Mouse (Mus musculus): Measurements from ENCODE around the gene Tbxas1. TPM values are rescaled to one million over a fixed set of nuclear protein-coding genes. Genes with fewer than 3 reads are reported as not detected.

Tbxas1 gene
- polyA plus RNA-seq, 1 experiment from 2014 or later: 5.5 TPM

DNA sequence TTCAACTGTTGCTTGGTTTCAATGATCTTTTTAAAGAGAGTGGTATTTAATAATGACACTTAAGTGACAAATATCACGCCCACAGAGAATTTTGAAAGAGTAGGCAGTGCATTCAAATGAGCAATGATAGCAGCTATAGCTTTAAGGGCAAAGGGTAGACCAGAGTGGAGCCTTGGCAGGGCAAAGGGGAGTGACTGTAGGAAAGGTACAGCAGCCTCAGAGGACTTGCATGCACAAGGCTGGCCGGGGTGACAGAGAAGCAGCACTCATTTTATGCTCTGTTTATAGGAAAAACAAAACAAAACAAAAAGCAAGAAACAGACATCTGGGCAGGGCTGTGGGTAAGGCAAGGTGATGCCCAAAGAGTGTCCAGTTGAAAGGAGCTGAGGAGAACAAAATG, 6.3 kb downstream of the Tbxas1 start:
- Histone ChIP-seq H3K4me2 (replicated peaks; ENCODE audit: low read depth, low read length) (no peak overlapping the region), H3K4me1 (ENCODE audit: insufficient read depth, low read depth, low read length) (no peaks in the 10 kb centered on the region), H3K4me3 (ENCODE audit: low read depth, low read length) (no peak overlapping the region), H3K36me3 (ENCODE audit: insufficient read depth, low read length) (no peaks in the 10 kb centered on the region), H3K27ac (ENCODE audit: low read length) (no peak overlapping the region), H3K9me3 (ENCODE audit: low read length) (no peaks in the 10 kb centered on the region), H3K27me3 (replicated peaks; ENCODE audit: insufficient read depth, low read length) (no peaks in the 10 kb centered on the region), H3K9ac (replicated peaks; ENCODE audit: low read depth) (no peak overlapping the region)
- TF ChIP-seq CTCF (IDR thresholded peaks at IDR 0.05) (no peak), EP300 (IDR thresholded peaks at IDR 0.05) (no peak)
- DNase-seq (ENCODE audit: low spot score) (no peak), ATAC-seq (no peak)
- WGBS: 56% methylated on average over 2 of the region's 2 CpGs

DNA sequence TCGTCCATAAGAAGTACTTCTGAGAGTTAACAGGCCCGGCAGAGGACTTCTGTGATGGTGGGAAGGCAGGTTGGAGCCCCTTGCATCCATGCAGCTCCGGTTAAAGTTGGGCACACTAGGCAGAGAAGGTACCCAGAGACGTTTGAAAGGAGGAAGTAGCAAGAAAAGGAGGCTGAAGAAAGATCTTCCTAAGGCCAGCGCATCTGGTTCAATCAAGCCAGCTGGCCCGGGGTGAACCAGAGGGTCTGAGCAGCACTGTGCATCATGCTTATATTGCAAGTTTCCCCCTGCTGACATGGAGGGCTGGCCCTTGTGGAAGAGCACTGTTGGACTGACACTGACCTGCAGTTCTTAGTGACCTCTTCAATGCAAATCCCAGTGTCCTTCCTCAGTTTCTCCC, 6.8 kb downstream of the Tbxas1 start:
- no peak overlapping the region for H3K27ac ChIP-seq (ENCODE audit: low read length)
- ATAC-seq (no peak), DNase-seq (ENCODE audit: low spot score) (no peak)
- no peak overlapping the region for H3K4me2 ChIP-seq (replicated peaks; ENCODE audit: low read depth, low read length)
- H3K4me3 ChIP-seq (ENCODE audit: low read depth, low read length): no peak overlapping the region
- H3K36me3 ChIP-seq (ENCODE audit: insufficient read depth, low read length): no peaks in the 10 kb centered on the region
- 56% methylated on average over 6 of the region's 6 CpGs for WGBS
- no peak overlapping the region for H3K9ac ChIP-seq (replicated peaks; ENCODE audit: low read depth)
- no peaks in the 10 kb centered on the region for H3K27me3 ChIP-seq (replicated peaks; ENCODE audit: insufficient read depth, low read length)
- TF ChIP-seq EP300 (IDR thresholded peaks at IDR 0.05) (no peak), CTCF (IDR thresholded peaks at IDR 0.05) (no peak)
- no peaks in the 10 kb centered on the region for H3K9me3 ChIP-seq (ENCODE audit: low read length)
- H3K4me1 ChIP-seq (ENCODE audit: insufficient read depth, low read depth, low read length): no peaks in the 10 kb centered on the region

DNA sequence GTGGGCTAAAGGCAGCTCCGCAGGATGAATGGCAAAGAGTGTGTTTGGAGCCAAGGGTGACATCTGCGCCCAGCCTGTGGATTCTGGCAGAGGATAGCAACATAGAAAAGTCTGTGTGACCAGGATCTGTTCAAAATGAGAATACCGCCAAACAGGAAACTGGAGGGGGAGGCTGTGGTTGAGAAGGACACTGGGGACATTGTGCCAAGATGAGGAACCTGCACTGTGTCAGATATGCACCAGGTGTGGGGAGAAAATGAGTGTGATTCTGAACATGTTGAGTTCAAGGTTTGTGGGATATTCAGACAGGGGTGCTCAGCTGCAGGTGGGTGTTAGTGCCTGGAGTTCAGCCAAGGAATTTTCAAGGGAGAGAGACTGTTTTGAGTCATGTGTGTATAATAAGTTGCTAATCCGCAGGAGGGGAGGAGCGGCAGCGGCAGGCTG, 7.5 kb downstream of the Tbxas1 start:
- H3K9ac ChIP-seq (replicated peaks; ENCODE audit: low read depth): no peak overlapping the region
- DNase-seq (ENCODE audit: low spot score): no peak
- WGBS: 29% methylated on average over 6 of the region's 6 CpGs

DNA sequence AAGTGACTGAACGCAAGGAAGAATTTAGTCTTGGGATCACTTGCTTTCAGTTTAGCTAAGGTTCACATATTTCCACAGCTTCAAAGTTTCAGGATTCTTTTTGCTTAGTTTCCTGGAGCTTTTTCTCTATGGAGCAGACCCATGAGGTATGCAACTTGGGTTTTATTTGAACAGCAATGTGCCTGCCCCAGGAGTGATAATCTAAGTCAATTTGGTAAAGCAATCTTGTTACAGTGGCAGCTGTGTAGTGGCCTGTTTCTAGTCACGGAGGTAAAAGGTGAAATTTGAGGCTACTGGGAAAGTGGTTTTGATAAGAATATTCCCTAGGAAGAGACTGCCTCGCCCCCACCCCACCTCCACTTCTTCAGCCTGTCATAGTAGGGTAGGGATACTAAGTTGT, 9.3 kb downstream of the Tbxas1 start:
- WGBS: 36% methylated on average over 3 of the region's 3 CpGs
- no peak for DNase-seq (ENCODE audit: low spot score)
- no peak overlapping the region for H3K4me3 ChIP-seq (ENCODE audit: low read depth, low read length)
- no peaks in the 10 kb centered on the region for H3K4me1 ChIP-seq (ENCODE audit: insufficient read depth, low read depth, low read length)
- no peak overlapping the region for H3K27ac ChIP-seq (ENCODE audit: low read length)
- H3K9me3 ChIP-seq (ENCODE audit: low read length): no peaks in the 10 kb centered on the region
- no peak overlapping the region for H3K9ac ChIP-seq (replicated peaks; ENCODE audit: low read depth)
- TF ChIP-seq EP300 (IDR thresholded peaks at IDR 0.05): no peak
- TF ChIP-seq CTCF (IDR thresholded peaks at IDR 0.05): no peak
- no peaks in the 10 kb centered on the region for H3K27me3 ChIP-seq (replicated peaks; ENCODE audit: insufficient read depth, low read length)
- ATAC-seq: no peak
- H3K4me2 ChIP-seq (replicated peaks; ENCODE audit: low read depth, low read length): no peak overlapping the region
- no peaks in the 10 kb centered on the region for H3K36me3 ChIP-seq (ENCODE audit: insufficient read depth, low read length)

More for the DNA sequence above, 7.5 kb downstream of the Tbxas1 start:
- H3K36me3 ChIP-seq (ENCODE audit: insufficient read depth, low read length): no peaks in the 10 kb centered on the region
- no peak for ATAC-seq
- H3K4me3 ChIP-seq (ENCODE audit: low read depth, low read length): no peak overlapping the region
- no peaks in the 10 kb centered on the region for H3K9me3 ChIP-seq (ENCODE audit: low read length)
- H3K4me2 ChIP-seq (replicated peaks; ENCODE audit: low read depth, low read length): no peak overlapping the region
- no peaks in the 10 kb centered on the region for H3K27me3 ChIP-seq (replicated peaks; ENCODE audit: insufficient read depth, low read length)
- no peak overlapping the region for H3K27ac ChIP-seq (ENCODE audit: low read length)
- TF ChIP-seq CTCF (IDR thresholded peaks at IDR 0.05): no peak
- no peak for TF ChIP-seq EP300 (IDR thresholded peaks at IDR 0.05)
- no peaks in the 10 kb centered on the region for H3K4me1 ChIP-seq (ENCODE audit: insufficient read depth, low read depth, low read length)

DNA sequence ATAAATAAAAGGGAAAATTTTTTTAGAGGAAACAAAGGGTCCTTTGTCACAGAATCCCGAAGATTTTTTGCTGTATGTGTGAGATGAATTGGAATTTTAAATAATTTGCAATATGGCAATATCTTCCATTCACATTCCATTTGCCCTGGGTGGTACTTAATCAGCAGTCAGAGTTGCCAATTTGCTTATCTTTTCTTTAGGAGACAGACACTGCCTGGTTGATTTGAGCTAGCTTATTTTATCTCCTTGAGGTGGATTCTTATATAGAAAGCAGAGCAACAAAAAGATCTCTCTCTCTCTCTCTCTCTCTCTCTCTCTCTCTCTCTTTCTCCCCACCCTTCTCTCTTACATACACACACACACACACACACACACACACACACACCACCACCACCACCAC, 9.9 kb downstream of the Tbxas1 start:
- 34% methylated on average over 1 of the region's 1 CpGs for WGBS
- H3K36me3 ChIP-seq (ENCODE audit: insufficient read depth, low read length): no peaks in the 10 kb centered on the region
- ATAC-seq (no peak), DNase-seq (ENCODE audit: low spot score) (no peak)
- no peak overlapping the region for H3K4me3 ChIP-seq (ENCODE audit: low read depth, low read length)
- no peaks in the 10 kb centered on the region for H3K27me3 ChIP-seq (replicated peaks; ENCODE audit: insufficient read depth, low read length)
- TF ChIP-seq CTCF (IDR thresholded peaks at IDR 0.05): no peak
- TF ChIP-seq EP300 (IDR thresholded peaks at IDR 0.05): no peak
- H3K9ac ChIP-seq (replicated peaks; ENCODE audit: low read depth): no peak overlapping the region
- no peak overlapping the region for H3K4me2 ChIP-seq (replicated peaks; ENCODE audit: low read depth, low read length)
- H3K4me1 ChIP-seq (ENCODE audit: insufficient read depth, low read depth, low read length): no peaks in the 10 kb centered on the region
- H3K9me3 ChIP-seq (ENCODE audit: low read length): no peaks in the 10 kb centered on the region
- no peak overlapping the region for H3K27ac ChIP-seq (ENCODE audit: low read length)

DNA sequence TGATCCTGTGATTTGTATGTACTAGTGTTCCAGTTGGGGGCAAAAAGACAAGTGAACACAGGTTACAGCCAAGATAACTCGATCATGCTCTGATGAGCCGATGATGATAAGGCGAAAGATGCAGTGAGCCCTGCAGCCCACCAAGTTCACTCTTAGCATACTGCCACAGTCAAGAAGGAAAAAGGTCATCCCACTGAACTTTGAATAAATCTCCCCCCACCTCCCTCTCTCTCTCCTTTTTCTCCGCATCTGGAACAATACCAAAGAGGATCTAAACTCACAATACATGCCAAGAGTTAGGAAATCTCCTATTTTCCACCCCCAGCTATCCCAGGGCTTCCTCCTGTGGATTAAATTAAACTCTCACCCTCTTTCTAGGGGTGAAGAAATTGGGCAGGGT, 12.2 kb downstream of the Tbxas1 start:
- DNase-seq (ENCODE audit: low spot score) (no peak), ATAC-seq (no peak)
- Histone ChIP-seq H3K27ac (ENCODE audit: low read length) (no peak overlapping the region), H3K36me3 (ENCODE audit: insufficient read depth, low read length) (no peaks in the 10 kb centered on the region), H3K9ac (replicated peaks; ENCODE audit: low read depth) (no peak overlapping the region), H3K4me3 (ENCODE audit: low read depth, low read length) (no peak overlapping the region), H3K4me2 (replicated peaks; ENCODE audit: low read depth, low read length) (no peak overlapping the region), H3K27me3 (replicated peaks; ENCODE audit: insufficient read depth, low read length) (no peaks in the 10 kb centered on the region), H3K4me1 (ENCODE audit: insufficient read depth, low read depth, low read length) (no peaks in the 10 kb centered on the region), H3K9me3 (ENCODE audit: low read length) (no peaks in the 10 kb centered on the region)
- TF ChIP-seq EP300 (IDR thresholded peaks at IDR 0.05) (no peak), CTCF (IDR thresholded peaks at IDR 0.05) (no peak)
- 79% methylated on average over 4 of the region's 4 CpGs for WGBS

DNA sequence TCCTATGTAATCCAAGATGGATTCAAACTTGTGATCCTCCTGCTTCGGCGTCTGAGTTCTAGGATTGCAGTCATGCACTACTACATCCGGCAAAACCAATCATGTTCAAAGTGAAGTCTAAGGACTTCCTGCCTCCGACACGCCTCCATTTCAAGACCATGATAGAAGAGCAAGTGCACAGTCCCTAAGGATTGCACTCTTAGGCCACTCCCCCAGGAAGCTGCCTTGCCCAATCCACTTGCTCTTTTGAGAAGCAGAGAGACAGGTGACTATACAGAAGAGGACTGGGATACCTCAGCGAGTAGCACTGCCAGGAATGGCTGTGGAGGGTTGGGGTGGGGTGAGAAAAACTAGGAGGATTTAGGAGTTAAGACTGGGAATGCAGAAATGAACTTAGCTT, 14.0 kb downstream of the Tbxas1 start:
- Histone ChIP-seq H3K4me3 (ENCODE audit: low read depth, low read length) (no peak overlapping the region), H3K27ac (ENCODE audit: low read length) (no peak overlapping the region), H3K4me1 (ENCODE audit: insufficient read depth, low read depth, low read length) (no peaks in the 10 kb centered on the region), H3K27me3 (replicated peaks; ENCODE audit: insufficient read depth, low read length) (no peaks in the 10 kb centered on the region), H3K9me3 (ENCODE audit: low read length) (no peaks in the 10 kb centered on the region), H3K36me3 (ENCODE audit: insufficient read depth, low read length) (no peaks in the 10 kb centered on the region), H3K4me2 (replicated peaks; ENCODE audit: low read depth, low read length) (no peak overlapping the region), H3K9ac (replicated peaks; ENCODE audit: low read depth) (no peak overlapping the region)
- TF ChIP-seq EP300 (IDR thresholded peaks at IDR 0.05): no peak
- TF ChIP-seq CTCF (IDR thresholded peaks at IDR 0.05): no peak
- 63% methylated on average over 6 of the region's 6 CpGs for WGBS
- ATAC-seq (no peak), DNase-seq (ENCODE audit: low spot score) (no peak)

Data from lung, postnatal 0 days (tissue).